Mouse (Mus musculus): ENCODE measurements at regions not wholly inside any gene's neighbourhood (a gene's known extent, or its start where the extent isn't known, plus 50 kb on each side); places are given as distances from the start of the nearest gene placed in this dataset.

GRCm38 (mm10) chr15:62190224-62190910 is 1267.6 kb upstream of the A1bg start:
- TF ChIP-seq CTCF (IDR thresholded peaks at IDR 0.05; ENCODE audit: borderline replicate concordance, control insufficient read depth, extremely low read depth, insufficient read depth, low read length, poor library complexity) (no peak), POLR2A (IDR thresholded peaks at IDR 0.05; ENCODE audit: control insufficient read depth, extremely low read depth, insufficient read depth, low read length, poor library complexity) (no peak)
